8 mouse cellular contexts compared by ENCODE assay signal in genomic region chr8:89317514-89318289, GRCm38 (mm10).
A peak's percentile ranks its signal among the peaks of the same experiment; 100 is the strongest.
DNase-seq lines count a peak whose midpoint lies in the region.

No protein-coding gene starts in this region.

- 12% methylated on average over 18 of the region's 18 CpGs for WGBS in large intestine, adult 2 months

- DNase-seq in layer of hippocampus, adult 11-12 months (ENCODE audit: low spot score) = peak; percentile 9
- no peak for DNase-seq in layer of hippocampus, postnatal 25 days (ENCODE audit: extremely low spot score in 1 of 2, low spot score in 1 of 2)
- peak; percentile 3 to 22 for DNase-seq in frontal cortex, postnatal 36 days (ENCODE audit: low spot score in 2 of 2)
- DNase-seq in large intestine, adult 2 months (ENCODE audit: low read depth, low spot score) = peak; percentile 55
- DNase-seq in lung, postnatal 25 days (ENCODE audit: low spot score) = peak; percentile 9
- no peak for DNase-seq in adrenal gland, postnatal 36 days
- DNase-seq in ovary, postnatal 14 days (ENCODE audit: low spot score) = no peak
- DNase-seq in thymus, postnatal 25 days = no peak

Comparison
In these comparisons a context has a peak if more than half of its experiments do, and no peak if none do; other contexts are left out.
1. DNase-seq: peak in layer of hippocampus, adult 11-12 months (single experiment), frontal cortex, postnatal 36 days (2 of 2), large intestine, adult 2 months (single experiment) and lung, postnatal 25 days (single experiment); none in layer of hippocampus, postnatal 25 days (0 of 2), adrenal gland, postnatal 36 days (0 of 2), ovary, postnatal 14 days (single experiment) and thymus, postnatal 25 days (single experiment).